Mouse (Mus musculus) heart, postnatal 0 days (tissue): ENCODE measurements around the gene Mbd3.
A peak's percentile ranks its signal among the peaks of the same experiment; 100 is the strongest.

Source experiments
- CTCF ChIP-seq: IDR thresholded peaks from 2 replicates; pipeline ENCODE4 v1.5.1; 2016; ENCODE audit warnings: antibody characterized with exemption, control low read depth, low read depth
- EP300 ChIP-seq: IDR thresholded peaks from 2 replicates; pipeline ENCODE4 v1.6.1; 2016; ENCODE audit warnings: antibody characterized with exemption, low read depth

GRCm38 (mm10) chr10:80433513-80434232, 34.3 kb upstream of the Mbd3 start, which contains the start of gene Tcf3:
- no peak for TF ChIP-seq CTCF
- TF ChIP-seq EP300, result peak; percentile 99
